Mouse (Mus musculus) embryo, embryonic 11.5 days (tissue): ENCODE results near the gene Wdr76.
"Not testable (repeated sequence)": the region's sequence is repeated elsewhere in the genome, so short reads cannot be mapped to it uniquely, and the experiment has no call there.

Source experiments
- DNase-seq: peaks from one replicate; pipeline ENCODE4 v3.0.0-alpha.2; 2012; ENCODE audit warnings: low read depth, low spot score

Wdr76 gene

GRCm38 (mm10) chr2:121505942-121506882 lies at the start of gene Wdr76, which contains the start of gene Mfap1a:
Gene Wdr76 (plus strand): TSS chr2:121506723.
Gene Mfap1a (minus strand): TSS chr2:121506665.
- DNase-seq, result peak; percentile 81

GRCm38 (mm10) chr2:121460071-121460470 lies 46.5 kb upstream of the Wdr76 start:
- no peak for DNase-seq

DNA sequence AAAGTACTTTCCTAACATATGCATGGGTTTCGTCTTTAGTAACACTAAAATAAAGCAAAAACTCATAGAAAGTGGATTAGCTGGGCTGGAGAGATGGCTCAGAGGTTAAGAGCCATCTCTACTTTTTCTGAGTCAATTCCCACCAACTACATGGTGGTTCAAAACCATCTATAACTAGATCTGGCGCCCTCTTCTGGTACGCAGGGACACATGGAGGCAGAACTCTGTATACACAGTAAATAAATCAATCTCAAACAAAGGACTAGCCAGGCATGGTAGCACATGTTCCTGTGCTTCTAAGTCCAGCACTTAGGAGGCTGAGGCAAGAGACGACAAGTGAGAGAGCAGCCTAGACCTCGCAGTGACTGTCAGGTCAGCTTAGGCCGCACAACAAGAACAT lies 37.5 kb upstream of the Wdr76 start:
- DNase-seq, result not testable (repeated sequence)

DNA sequence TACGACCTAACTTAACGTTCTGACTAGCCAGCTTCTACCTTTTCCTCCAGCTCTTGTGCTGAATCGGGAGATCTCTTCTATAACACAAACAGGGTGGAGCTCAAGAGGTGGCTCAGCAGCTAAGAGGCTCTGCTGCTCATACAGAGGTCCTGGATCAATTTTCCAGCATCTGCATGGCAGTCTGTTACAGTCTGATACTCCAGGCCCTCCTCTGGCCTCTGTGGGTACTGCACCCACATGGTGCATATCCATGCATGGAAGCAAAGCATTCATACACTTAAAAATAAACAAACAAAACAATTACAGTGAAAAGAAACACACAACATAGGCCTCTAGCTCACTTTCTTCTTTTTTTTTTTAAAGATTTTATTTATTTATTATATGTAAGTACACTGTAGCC lies 33.7 kb upstream of the Wdr76 start:
- DNase-seq, result not testable (repeated sequence)

DNA sequence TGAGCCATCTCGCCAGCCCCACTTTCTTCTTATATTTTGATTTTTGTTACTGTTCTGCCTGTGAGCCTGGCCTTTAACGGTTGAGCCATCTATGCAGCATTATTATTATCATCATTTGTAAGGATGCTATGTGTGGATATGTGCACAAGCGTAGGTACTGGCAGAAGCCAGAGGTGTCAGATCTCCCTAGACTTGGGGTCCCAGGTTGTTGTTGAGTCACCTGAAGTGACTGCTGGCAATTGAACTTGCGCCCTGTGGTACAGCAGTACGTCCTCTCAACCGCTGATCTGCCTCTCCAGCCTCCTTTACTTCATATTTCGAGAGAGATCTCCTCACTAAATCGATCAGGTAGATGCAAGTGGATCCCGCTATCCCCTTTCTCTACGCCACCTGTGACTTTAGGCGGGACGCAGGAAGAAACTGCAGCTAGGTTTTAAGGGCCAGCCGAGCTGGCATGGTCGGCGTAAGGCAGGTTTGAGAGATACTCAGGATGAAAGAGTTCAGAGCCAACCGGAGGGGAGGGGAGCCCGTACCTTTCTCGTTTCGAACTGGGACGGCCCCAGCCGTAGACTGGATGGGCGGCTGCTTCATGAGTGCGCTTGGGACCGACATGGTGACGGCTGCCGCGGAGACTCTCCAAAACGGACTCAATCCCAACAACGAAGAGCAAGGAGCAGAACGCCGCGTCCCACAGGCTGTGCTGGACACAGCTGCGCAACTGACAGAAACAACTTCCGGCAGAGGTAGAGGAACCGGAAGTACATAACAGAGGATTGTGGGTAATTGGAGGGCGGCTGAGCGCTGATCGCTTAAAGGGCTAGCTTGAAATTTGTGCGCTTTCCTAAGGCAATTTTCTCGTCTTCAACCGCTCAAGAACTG lies 33.0 kb upstream of the Wdr76 start, which contains the start of gene Mfap1b:
TSS of gene Mfap1b (minus strand) at position 767 of the 879 bp plus-strand sequence.
- DNase-seq, result peak; percentile 75

GRCm38 (mm10) chr2:121474180-121474535 lies 32.4 kb upstream of the Wdr76 start:
- no peak for DNase-seq

- not testable (repeated sequence) for DNase-seq
These were observed 31.2 kb upstream of the Wdr76 start for GRCm38 (mm10) chr2:121475306-121475705.

DNA sequence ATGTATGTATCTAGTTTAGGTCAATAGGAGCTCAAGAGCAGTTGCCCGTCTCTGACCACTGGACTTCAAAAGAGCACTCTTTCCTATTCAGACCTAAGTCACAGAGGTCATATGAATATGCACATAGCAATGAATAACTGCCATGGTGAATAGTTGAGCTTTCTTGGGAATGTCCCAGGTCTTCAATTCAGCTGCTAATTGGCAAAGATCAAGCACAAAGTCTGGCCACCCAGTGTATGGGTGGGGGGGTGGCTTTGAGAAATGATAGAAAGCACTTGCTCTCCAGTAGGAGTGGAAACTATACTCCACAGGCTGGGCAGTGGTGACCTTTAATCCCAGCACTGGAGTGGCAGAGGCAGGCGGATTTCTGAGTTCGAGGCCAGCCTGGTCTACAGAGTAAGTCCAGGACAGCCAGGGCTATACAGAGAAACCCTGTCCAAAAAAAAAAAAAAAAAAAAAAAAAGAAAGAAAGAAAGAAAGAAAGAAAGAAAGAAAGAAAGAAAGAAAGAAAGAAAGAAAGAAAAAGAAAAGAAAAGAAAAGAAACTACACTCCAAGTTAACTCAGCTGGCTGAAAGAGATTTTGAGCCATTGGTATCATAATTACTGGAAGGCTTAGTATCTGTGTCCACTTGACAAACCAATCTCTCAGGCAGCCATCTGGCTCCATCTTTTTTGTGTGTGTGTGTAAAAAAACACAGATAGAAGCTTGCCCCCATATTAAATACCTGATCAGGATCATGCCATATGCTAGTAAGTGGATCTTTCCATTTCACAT lies 28.8 kb upstream of the Wdr76 start:
- DNase-seq, result no peak

- DNase-seq, result no peak
These were observed 26.0 kb upstream of the Wdr76 start for GRCm38 (mm10) chr2:121480498-121480897.

DNA sequence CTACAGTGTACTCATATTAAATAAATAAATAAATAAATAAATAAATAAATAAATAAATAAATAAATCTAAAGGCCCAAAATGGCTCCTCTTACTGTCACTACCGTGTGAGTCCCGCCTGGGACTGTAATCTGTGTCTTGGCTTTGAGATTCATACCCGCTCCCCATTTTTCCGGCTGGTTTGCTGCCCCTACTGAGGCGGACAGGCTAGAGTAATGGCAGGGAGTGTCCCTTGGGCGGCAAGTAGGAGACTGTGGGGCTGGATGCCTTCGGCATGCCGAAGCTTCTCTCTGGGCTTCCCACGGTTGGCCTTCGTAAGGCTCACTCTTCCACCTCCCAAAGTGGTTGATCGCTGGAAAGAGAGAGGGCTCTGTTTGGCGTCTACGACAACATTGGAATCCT lies 25.6 kb upstream of the Wdr76 start:
- DNase-seq, result not testable (repeated sequence)

DNA sequence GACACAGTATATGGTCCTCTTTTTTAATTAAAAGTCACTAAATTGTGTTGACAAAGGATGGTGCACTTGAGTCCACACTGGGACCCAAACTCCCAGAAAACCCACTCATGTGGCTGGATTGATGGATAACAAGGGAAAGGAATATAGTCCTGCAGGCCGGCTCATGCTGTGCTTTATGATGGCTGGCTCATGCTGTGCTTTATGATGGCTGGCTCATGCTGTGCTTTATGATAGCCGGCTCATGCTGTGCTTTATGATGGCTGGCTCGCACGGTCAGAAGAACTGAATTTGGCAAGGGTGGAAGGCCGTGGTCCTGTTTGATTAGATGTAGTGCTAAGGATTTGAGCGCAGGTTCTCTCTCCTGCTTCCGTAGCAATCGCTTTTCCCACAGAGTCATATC lies 22.9 kb upstream of the Wdr76 start:
- no peak for DNase-seq

- not testable (repeated sequence) for DNase-seq
These were observed 22.1 kb upstream of the Wdr76 start for GRCm38 (mm10) chr2:121484403-121484802.

DNA sequence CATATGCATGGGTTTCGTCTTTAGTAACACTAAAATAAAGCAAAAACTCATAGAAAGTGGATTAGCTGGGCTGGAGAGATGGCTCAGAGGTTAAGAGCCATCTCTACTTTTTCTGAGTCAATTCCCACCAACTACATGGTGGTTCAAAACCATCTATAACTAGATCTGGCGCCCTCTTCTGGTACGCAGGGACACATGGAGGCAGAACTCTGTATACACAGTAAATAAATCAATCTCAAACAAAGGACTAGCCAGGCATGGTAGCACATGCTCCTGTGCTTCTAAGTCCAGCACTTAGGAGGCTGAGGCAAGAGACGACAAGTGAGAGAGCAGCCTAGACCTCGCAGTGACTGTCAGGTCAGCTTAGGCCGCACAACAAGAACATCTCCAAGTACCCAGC lies 5.0 kb upstream of the Wdr76 start:
- not testable (repeated sequence) for DNase-seq

- no peak for DNase-seq
These were observed 839 bp downstream of the Wdr76 start for GRCm38 (mm10) chr2:121507173-121507950.

- DNase-seq, result no peak
These were observed 1.4 kb downstream of the Wdr76 start for GRCm38 (mm10) chr2:121507951-121508330.

- DNase-seq, result peak; percentile 48
These were observed 3.1 kb downstream of the Wdr76 start for GRCm38 (mm10) chr2:121509584-121509983.

DNA sequence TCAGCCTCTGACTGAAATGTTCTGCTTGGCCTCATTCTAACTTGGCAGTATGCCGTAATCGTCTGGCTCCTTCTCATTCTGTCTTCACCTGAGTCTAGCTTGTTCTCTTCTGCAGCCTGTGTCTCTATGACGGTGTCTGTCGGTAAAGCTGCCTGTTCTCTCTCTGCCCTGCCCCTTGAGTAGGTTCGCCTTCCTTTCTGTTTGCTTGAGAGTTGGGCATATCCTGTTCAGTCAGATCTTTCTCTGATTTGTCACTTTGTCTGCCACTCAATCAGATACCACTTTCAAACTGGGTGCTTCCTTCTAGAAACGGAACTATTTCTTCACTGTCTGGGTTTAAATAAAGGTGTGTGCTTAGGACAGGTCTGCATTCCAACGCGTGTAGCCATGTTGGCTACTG lies 4.9 kb downstream of the Wdr76 start:
- DNase-seq, result no peak

DNA sequence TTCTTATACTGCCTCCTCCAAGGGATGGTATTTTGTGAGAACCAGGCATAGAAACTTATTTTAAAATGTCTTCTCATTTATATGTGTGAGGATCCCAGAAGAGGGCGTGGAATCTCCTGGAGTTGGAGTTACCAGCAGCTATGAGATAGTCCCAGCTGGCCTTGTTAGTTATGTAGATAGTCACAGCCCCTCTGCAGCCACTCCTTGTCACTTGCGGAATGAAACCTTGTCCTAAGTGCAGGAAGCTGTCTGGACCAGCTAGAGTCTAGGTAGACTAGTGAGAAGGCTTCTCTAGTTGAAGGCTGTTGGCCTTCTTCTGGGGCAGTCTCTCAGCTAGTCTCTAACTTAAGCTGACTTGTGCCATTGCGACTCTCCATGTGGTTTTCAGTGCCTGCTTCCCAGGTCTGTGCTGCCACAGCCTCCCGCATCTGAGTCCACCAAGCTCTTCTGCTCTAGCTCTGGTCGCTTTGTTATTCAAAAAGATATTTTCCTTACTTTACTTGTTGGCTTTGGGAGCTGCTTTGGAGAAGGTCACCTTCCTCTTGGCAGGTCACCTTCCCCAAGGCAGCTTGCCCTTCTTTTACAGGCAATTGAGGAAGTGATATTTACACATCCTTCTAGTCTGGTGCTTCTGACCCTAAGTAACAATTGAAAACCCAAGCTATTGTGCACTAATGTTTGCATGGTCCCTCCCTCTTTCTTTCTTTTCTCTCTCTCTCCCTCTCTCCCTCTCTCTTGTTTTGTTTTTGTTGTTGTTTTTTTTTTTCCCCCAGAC lies 6.7 kb downstream of the Wdr76 start:
- DNase-seq, result not testable (repeated sequence)

DNA sequence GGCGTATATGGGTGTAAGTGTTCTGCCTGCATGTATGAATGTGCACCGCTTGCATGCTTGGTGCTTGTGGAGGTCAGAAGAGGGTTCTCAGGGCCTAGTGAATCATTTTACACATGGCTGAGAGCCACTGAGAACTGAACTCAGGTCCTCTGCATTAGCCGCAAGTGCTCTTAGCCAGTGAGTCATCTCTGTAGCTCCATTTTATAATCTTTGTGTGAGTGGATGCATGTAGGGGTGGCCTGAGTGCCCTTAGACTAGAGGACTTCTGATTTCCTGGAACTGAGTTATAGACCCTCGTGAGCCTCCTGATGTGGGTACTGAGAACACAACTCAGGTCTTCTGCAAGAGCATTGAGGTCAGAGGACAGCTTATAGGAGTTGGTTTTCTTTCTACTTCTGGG lies 7.7 kb downstream of the Wdr76 start:
- no peak for DNase-seq

DNA sequence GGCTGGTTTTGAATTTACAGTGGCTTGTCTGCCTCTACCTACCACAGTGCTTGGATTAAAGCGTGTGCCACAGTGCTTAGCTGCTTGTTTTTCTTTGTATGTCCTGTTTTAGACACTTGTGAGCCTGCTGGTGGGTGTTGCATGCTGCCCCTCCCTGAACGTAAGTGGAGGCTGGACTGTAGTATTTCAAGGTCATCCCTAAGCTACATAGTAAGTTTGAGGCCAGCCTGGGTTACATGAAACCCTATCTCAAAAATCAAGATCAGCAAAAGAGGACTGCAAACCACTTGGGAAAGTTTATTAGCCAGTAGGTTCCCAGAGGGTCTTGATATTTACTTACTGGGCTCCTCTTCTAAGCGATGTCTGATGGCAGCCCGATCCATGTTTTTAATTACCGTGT lies 11.6 kb downstream of the Wdr76 start:
- DNase-seq, result no peak
